Mouse (Mus musculus) hematopoietic stem cell, adult 5-6 weeks (primary cell): ENCODE measurements around the gene Hist1h2bb. TPM values are rescaled to one million over a fixed set of nuclear protein-coding genes. Genes with fewer than 3 reads are reported as not detected.
"Not testable (repeated sequence)": the region's sequence is repeated elsewhere in the genome, so short reads cannot be mapped to it uniquely, and the experiment has no call there.

ENCODE experiments used
- ATAC-seq, 2 experiments: fragments of 125-278 bp in 1 of 2; replicated peaks in 1 of 2; 2 replicates each; pipeline ENCODE4 v1.8.0; 2016 to 2017; ENCODE audit warnings: inconsistent platforms in 2 of 2, mild to moderate bottlenecking in 2 of 2, moderate number of reproducible peaks in 2 of 2, low read depth in 1 of 2, moderate TSS enrichment in 1 of 2; ENCODE audit not compliant: low FRiP score in 2 of 2, poor library complexity in 2 of 2, severe bottlenecking in 2 of 2, insufficient read depth in 1 of 2, low TSS enrichment in 1 of 2
- total RNA-seq: library from RNA; stranded (forward); fragments of 172-1452, 232-1000 nt; gene quantifications from 2 replicates; pipeline ENCODE4 v1.2.3, GENCODE M21; 2017

Hist1h2bb gene
- total RNA-seq, 1 experiment from 2014 or later: 2,201 TPM

- ATAC-seq: no peak
Observed at GRCm38 (mm10) chr13:23757921-23758320, 11.4 kb downstream of the Hist1h2bb start.

GRCm38 (mm10) chr13:23759251-23759771 is 12.8 kb downstream of the Hist1h2bb start:
- ATAC-seq: no peak

- ATAC-seq: no peak
Observed at GRCm38 (mm10) chr13:23759916-23760239, 13.3 kb downstream of the Hist1h2bb start.

GRCm38 (mm10) chr13:23760240-23760971 is 13.9 kb downstream of the Hist1h2bb start:
- ATAC-seq: no peak

GRCm38 (mm10) chr13:23760972-23761864 is 14.7 kb downstream of the Hist1h2bb start, which contains the start of gene Hist1h4a:
Gene Hist1h4a (minus strand): TSS chr13:23761230.
- peak; percentile 49 to 50 for ATAC-seq

- peak; percentile 47 to 57; a peak in 3 of 4 replicates for ATAC-seq
Observed at GRCm38 (mm10) chr13:23761871-23762821, 15.6 kb downstream of the Hist1h2bb start, which contains the start of gene Hist1h3a. Gene Hist1h3a (minus strand): TSS chr13:23762386.

GRCm38 (mm10) chr13:23763242-23763585 is 16.7 kb downstream of the Hist1h2bb start:
- ATAC-seq: no peak

GRCm38 (mm10) chr13:23763586-23764323 is 17.2 kb downstream of the Hist1h2bb start, which contains the start of gene Hist1h1a:
Gene Hist1h1a (plus strand): TSS chr13:23763666.
- peak; percentile 55 to 63 for ATAC-seq

- ATAC-seq: no peak
Observed at GRCm38 (mm10) chr13:23764324-23765171, 18.0 kb downstream of the Hist1h2bb start.

- ATAC-seq: no peak
Observed at GRCm38 (mm10) chr13:23765172-23765513, 18.6 kb downstream of the Hist1h2bb start.

GRCm38 (mm10) chr13:23766772-23767171 is 20.2 kb downstream of the Hist1h2bb start:
- no peak for ATAC-seq

GRCm38 (mm10) chr13:23768834-23769397 is 22.4 kb downstream of the Hist1h2bb start:
- ATAC-seq: peak; percentile 63 to 81

- ATAC-seq: not testable (repeated sequence)
Observed at GRCm38 (mm10) chr13:23769613-23770012, 23.1 kb downstream of the Hist1h2bb start, which contains the start of gene Trim38. Gene Trim38 (plus strand): TSS chr13:23769913.

- peak; percentile 37 to 47; a peak in 3 of 4 replicates for ATAC-seq
Observed at GRCm38 (mm10) chr13:23772561-23773313, 26.2 kb downstream of the Hist1h2bb start.

- ATAC-seq: 0 out of 4 replicates have a peak, but pooled peaks have one; percentile 7 to 10
Observed at GRCm38 (mm10) chr13:23778339-23778738, 31.8 kb downstream of the Hist1h2bb start.
